Comparison of ENCODE assay signal across 37 mouse cellular contexts in the genomic region with DNA sequence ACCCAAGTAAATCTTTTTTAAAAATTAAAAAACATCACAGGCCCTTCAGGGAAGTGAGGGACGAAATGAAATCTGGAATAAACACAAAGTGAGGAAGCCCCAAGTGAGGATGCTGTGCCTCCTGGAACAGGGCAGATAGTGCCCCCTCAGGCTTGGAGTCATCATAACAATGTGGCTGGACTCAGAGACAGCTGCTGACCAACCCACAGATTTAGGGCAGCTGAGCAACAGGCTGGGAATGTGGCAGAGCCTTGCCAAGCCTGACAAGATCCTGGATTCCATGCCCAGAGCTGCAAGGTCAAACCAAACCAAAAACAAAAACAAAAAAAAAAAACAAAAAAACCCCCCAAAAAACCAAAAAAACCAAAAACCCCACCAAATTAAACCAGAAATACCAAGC. TPM values are rescaled to one million over a fixed set of nuclear protein-coding genes. Genes with fewer than 3 reads are reported as not detected.
DNase-seq lines count a peak whose midpoint lies in the region; ATAC-seq and TF ChIP-seq lines count a peak whose summit lies in the region.
"Had no signal": no experiment of that assay in that cellular context is flagged by ENCODE, and none has a peak within 500 bp of the region (broad histone marks: within the 10 kb centered on the region; RNA-seq: fewer than 3 reads in every experiment).

No protein-coding gene starts in this region.

- no peaks in the 10 kb centered on the region for H3K79me3 ChIP-seq in C2C12 (ENCODE audit: low read depth)

- H3K27me3 ChIP-seq in C2C12 (ENCODE audit: control insufficient read depth, insufficient read depth, insufficient read length) = no peaks in the 10 kb centered on the region
- H3K27me3 ChIP-seq in kidney, embryonic 16.5 days (ENCODE audit: insufficient read depth, low read length) = no peaks in the 10 kb centered on the region
- H3K27me3 ChIP-seq: CH12.LX; embryonic facial prominence, embryonic 13.5 days; forebrain, embryonic 12.5 days; heart, embryonic 13.5 days; hindbrain, embryonic 12.5 days; hindbrain, embryonic 15.5 days; intestine, embryonic 15.5 days had no signal

- no peaks in the 10 kb centered on the region for H3K79me2 ChIP-seq in C2C12 (ENCODE audit: control insufficient read depth, insufficient read depth)

- H3K4me2 ChIP-seq in kidney, embryonic 16.5 days (replicated peaks; ENCODE audit: low read depth, low read length) = no peak overlapping the region
- H3K4me2 ChIP-seq: embryonic facial prominence, embryonic 13.5 days; forebrain, embryonic 12.5 days; heart, embryonic 13.5 days; hindbrain, embryonic 12.5 days; hindbrain, embryonic 15.5 days; intestine, embryonic 15.5 days had no signal

- H3K9me3 ChIP-seq in kidney, embryonic 16.5 days (ENCODE audit: low read length) = peaks cover 9% of the 10 kb centered on the region; the same call in 1 of the 2 replicates
- H3K9me3 ChIP-seq: embryonic facial prominence, embryonic 13.5 days; hindbrain, embryonic 15.5 days; intestine, embryonic 15.5 days had no signal

- H3K4me3 ChIP-seq in C2C12 (ENCODE audit: insufficient read depth, poor library complexity, severe bottlenecking) = no peak overlapping the region
- H3K4me3 ChIP-seq in kidney, embryonic 16.5 days (ENCODE audit: low read length) = no peak overlapping the region
- H3K4me3 ChIP-seq: embryonic facial prominence, embryonic 10.5 days; embryonic facial prominence, embryonic 13.5 days; erythroblast, embryonic 14.5 days; forebrain, embryonic 12.5 days; heart, adult 2 months; heart, embryonic 10.5 days; heart, embryonic 13.5 days; hindbrain, embryonic 12.5 days; hindbrain, embryonic 15.5 days; intestine, embryonic 15.5 days had no signal

- peak; percentile 10 for DNase-seq in adrenal gland, postnatal 10 days
- no peak for DNase-seq in adrenal gland, adult 8-10 months
- peak; percentile 39 for DNase-seq in NIH3T3 (ENCODE audit: low read depth)
- peak; percentile 50 to 53 for DNase-seq in adrenal gland, postnatal 36 days
- no peak for DNase-seq in right cerebral cortex, postnatal 25 days
- DNase-seq in heart, postnatal 25 days (ENCODE audit: low spot score) = no peak
- DNase-seq: cerebellum, adult 11-12 months; cerebellum, adult 8-10 months; cerebellum, postnatal 10 days; cerebellum, postnatal 36 days; embryo, embryonic 11 days; gastrocnemius, postnatal 10 days; gastrocnemius, postnatal 36 days; heart, adult 2 months; heart, postnatal 14 days; kidney, adult 18-20 months had no signal

- H3ac ChIP-seq in C2C12 (ENCODE audit: control insufficient read depth, insufficient read length, low read depth) = no peak overlapping the region

- no peak for ATAC-seq in kidney, embryonic 16.5 days (ENCODE audit: low FRiP score, low TSS enrichment)
- ATAC-seq: activated CD4-positive, CD25-positive, alpha-beta regulatory T cell, adult 4 months; forebrain, embryonic 16.5 days; intestine, embryonic 15.5 days had no signal

- 100% methylated on average over 1 of the region's 1 CpGs for WGBS in kidney, embryonic 16.5 days

- no peak overlapping the region for H3K9ac ChIP-seq in kidney, embryonic 16.5 days (replicated peaks; ENCODE audit: low read length)
- H3K9ac ChIP-seq: embryonic facial prominence, embryonic 13.5 days; forebrain, embryonic 12.5 days; heart, embryonic 13.5 days; hindbrain, embryonic 12.5 days; hindbrain, embryonic 15.5 days; intestine, embryonic 15.5 days had no signal

- no peaks in the 10 kb centered on the region for H3K36me3 ChIP-seq in C2C12 (ENCODE audit: control insufficient read depth, insufficient read depth)
- H3K36me3 ChIP-seq in kidney, embryonic 16.5 days (ENCODE audit: insufficient read depth, low read length) = 0 out of 2 replicates have a peak, but pooled peaks cover 4% of the 10 kb centered on the region
- H3K36me3 ChIP-seq: intestine, embryonic 15.5 days had no signal

- intact Hi-C loops in heart, postnatal 25 days (cut with DNase I) = no loop called here

- TF ChIP-seq CTCF in C2C12 (IDR thresholded peaks at IDR 0.05; ENCODE audit: control insufficient read depth, insufficient read depth, insufficient read length) = peak; percentile 4

- no peaks in the 10 kb centered on the region for H3K4me1 ChIP-seq in kidney, embryonic 16.5 days (ENCODE audit: insufficient read depth, low read length)
- H3K4me1 ChIP-seq: embryonic facial prominence, embryonic 10.5 days; embryonic facial prominence, embryonic 13.5 days; forebrain, embryonic 12.5 days; heart, embryonic 10.5 days; heart, embryonic 13.5 days; hindbrain, embryonic 12.5 days; hindbrain, embryonic 15.5 days; intestine, embryonic 15.5 days had no signal

- no peak overlapping the region for H3K27ac ChIP-seq in kidney, embryonic 16.5 days (ENCODE audit: low read length)
- H3K27ac ChIP-seq: embryonic facial prominence, embryonic 10.5 days; embryonic facial prominence, embryonic 13.5 days; forebrain, embryonic 12.5 days; heart, adult 2 months; heart, embryonic 10.5 days; heart, embryonic 13.5 days; hindbrain, embryonic 12.5 days; hindbrain, embryonic 15.5 days; intestine, embryonic 15.5 days had no signal

TF ChIP-seq in C2C12, 6 proteins besides CTCF, POLR2A, EP300 and RAD21:
- TF ChIP-seq MYOD1 (IDR thresholded peaks at IDR 0.05; ENCODE audit: control insufficient read depth, insufficient read length, low read depth) = peak; percentile 27
- TF ChIP-seq USF1 (IDR thresholded peaks at IDR 0.05; ENCODE audit: low read depth) = no peak

RNA-seq across cellular contexts. Expression of a gene that starts 7.5 kb away (rescaled TPM):
- total RNA-seq in adrenal gland, postnatal 10 days (2021) = 10 to 100 TPM; 24.8 to 33.0 TPM
- total RNA-seq in adrenal gland, adult 8-10 months (2022) = 10 to 100 TPM; 32.2 to 46.7 (median 40.8) TPM
- 31.9 TPM for polyA plus RNA-seq in C2C12 (2012; fragmentation: generic; extraction: Trizol)
- total RNA-seq in adrenal gland, postnatal 36 days (2021) = 10 to 100 TPM; 33.6 to 34.7 TPM
- total RNA-seq in heart, postnatal 25 days (2021) = 10 to 100 TPM; 22.8 to 27.1 TPM
- 50.2 and 61.3 TPM in 2 replicates for polyA plus RNA-seq in kidney, embryonic 16.5 days (2015; fragmentation: Nextera tagmentation; extraction: Ambion mirVana)

RNA-seq across cellular contexts. Expression of a gene that starts 7.7 kb away (rescaled TPM):
- total RNA-seq in adrenal gland, postnatal 10 days (2021) = 1 to 10 TPM; 3.0 to 3.7 TPM
- 1 to 10 TPM; 2.9 to 5.0 (median 3.1) TPM for total RNA-seq in adrenal gland, adult 8-10 months (2022)
- polyA plus RNA-seq in C2C12 (2012; fragmentation: generic; extraction: Trizol) = 1.8 TPM
- total RNA-seq in adrenal gland, postnatal 36 days (2021) = 1 to 10 TPM; 2.0 to 3.5 TPM
- total RNA-seq in heart, postnatal 25 days (2021) = 1 to 10 TPM; 3.5 to 4.2 TPM
- polyA plus RNA-seq in kidney, embryonic 16.5 days (2015; fragmentation: Nextera tagmentation; extraction: Ambion mirVana) = 7.5 and 7.6 TPM in 2 replicates

RNA-seq across cellular contexts. Expression of a gene that starts 12.4 kb away (rescaled TPM):
- total RNA-seq in adrenal gland, postnatal 10 days (2021) = not detected
- not detected for total RNA-seq in adrenal gland, adult 8-10 months (2022)
- polyA plus RNA-seq in C2C12 (2012; fragmentation: generic; extraction: Trizol) = not detected
- total RNA-seq in adrenal gland, postnatal 36 days (2021) = not detected
- under 1 TPM in 1 of 2 experiments, not detected in 1; 0.26 TPM for total RNA-seq in heart, postnatal 25 days (2021)
- not detected in 2 replicates for polyA plus RNA-seq in kidney, embryonic 16.5 days (2015; fragmentation: Nextera tagmentation; extraction: Ambion mirVana)
- total RNA-seq: granulocyte monocyte progenitor cell, adult 5-6 weeks; hematopoietic stem cell, adult 5-6 weeks had no signal
- polyA plus RNA-seq: activated CD4-positive, CD25-positive, alpha-beta regulatory T cell, adult 4 months; brain, embryonic 14.5 days; embryonic facial prominence, embryonic 10.5 days; embryonic facial prominence, embryonic 13.5 days; erythroblast, embryonic 14.5 days; forebrain, embryonic 12.5 days; forebrain, embryonic 16.5 days; G1E; heart, embryonic 10.5 days; heart, embryonic 13.5 days; hindbrain, embryonic 12.5 days; hindbrain, embryonic 15.5 days; intestine, embryonic 15.5 days had no signal

RNA-seq across cellular contexts. Expression of a gene that starts 18.7 kb away (rescaled TPM):
- total RNA-seq in adrenal gland, postnatal 10 days (2021) = 10 to 100 TPM; 14.5 to 21.6 TPM
- total RNA-seq in adrenal gland, adult 8-10 months (2022) = 10 to 100 TPM; 18.4 to 27.1 (median 20.3) TPM
- polyA plus RNA-seq in C2C12 (2012; fragmentation: generic; extraction: Trizol) = 15.5 TPM
- 10 to 100 TPM; 13.8 to 15.5 TPM for total RNA-seq in adrenal gland, postnatal 36 days (2021)
- 10 to 100 TPM; 38.1 to 47.4 TPM for total RNA-seq in heart, postnatal 25 days (2021)
- 15.3 and 18.0 TPM in 2 replicates for polyA plus RNA-seq in kidney, embryonic 16.5 days (2015; fragmentation: Nextera tagmentation; extraction: Ambion mirVana)

RNA-seq across cellular contexts. Expression of a gene that starts 21.0 kb away (rescaled TPM):
- 1 to 10 TPM in 1 of 2 experiments, not detected in 1; 3.4 TPM for total RNA-seq in adrenal gland, postnatal 10 days (2021)
- 1 to 10 TPM in 1 of 4 experiments, not detected in 3; 3.1 TPM for total RNA-seq in adrenal gland, adult 8-10 months (2022)
- polyA plus RNA-seq in C2C12 (2012; fragmentation: generic; extraction: Trizol) = not detected
- not detected for total RNA-seq in adrenal gland, postnatal 36 days (2021)
- not detected for total RNA-seq in heart, postnatal 25 days (2021)
- 2.6 TPM in 1 of 2 replicates, not detected in the other for polyA plus RNA-seq in kidney, embryonic 16.5 days (2015; fragmentation: Nextera tagmentation; extraction: Ambion mirVana)
- total RNA-seq: CH12.LX; gastrocnemius, adult 18-20 months; gastrocnemius, postnatal 10 days; gastrocnemius, postnatal 36 days; heart, adult 2 months; heart, postnatal 14 days; hematopoietic stem cell, adult 5-6 weeks had no signal
- polyA plus RNA-seq: brain, embryonic 14.5 days; cortical plate, adult 2 months; erythroblast, embryonic 14.5 days; forebrain, embryonic 16.5 days; G1E; heart, adult 2 months; heart, embryonic 10.5 days; heart, embryonic 16.5 days; hindbrain, embryonic 12.5 days; hindbrain, embryonic 15.5 days had no signal

Comparison
In these comparisons a context has a peak if more than half of its experiments do, and no peak if none do; other contexts are left out.
1. DNase-seq: peak in adrenal gland, postnatal 10 days (single experiment), NIH3T3 (single experiment) and adrenal gland, postnatal 36 days (2 of 2); none in adrenal gland, adult 8-10 months (single experiment), right cerebral cortex, postnatal 25 days (single experiment) and heart, postnatal 25 days (single experiment).